9 mouse cellular contexts compared by ENCODE assay signal in genomic region chr19:38263829-38264504, GRCm38 (mm10). TPM values are rescaled to one million over a fixed set of nuclear protein-coding genes. Genes with fewer than 3 reads are reported as not detected.
DNase-seq lines count a peak whose midpoint lies in the region; ATAC-seq lines count a peak whose summit lies in the region.
"Had no signal": no experiment of that assay in that cellular context is flagged by ENCODE, and none has a peak within 500 bp of the region (broad histone marks: within the 10 kb centered on the region; RNA-seq: fewer than 3 reads in every experiment).

No protein-coding gene starts in this region.

- peak overlapping the region; percentile 35 for H3K4me3 ChIP-seq in hindbrain, embryonic 15.5 days
- H3K4me3 ChIP-seq in limb, embryonic 12.5 days (replicated peaks), result peak overlapping the region; percentile 20

- WGBS in hindbrain, embryonic 15.5 days, result 17% methylated on average over 14 of the region's 14 CpGs
- 19% methylated on average over 14 of the region's 14 CpGs for WGBS in limb, embryonic 12.5 days

- peak; percentile 72 for ATAC-seq in frontal cortex, adult (ENCODE audit: low TSS enrichment)
- peak; percentile 68 for ATAC-seq in hindbrain, embryonic 15.5 days (ENCODE audit: low FRiP score, low read depth)
- no peak for ATAC-seq in limb, embryonic 12.5 days (ENCODE audit: insufficient number of reproducible peaks, insufficient read depth, low FRiP score, low TSS enrichment, low read depth)
- ATAC-seq in megakaryocyte progenitor cell, adult 5-6 weeks (replicated peaks; ENCODE audit: poor library complexity), result no peak

- H3K36me3 ChIP-seq in hindbrain, embryonic 15.5 days, result no peaks in the 10 kb centered on the region
- H3K36me3 ChIP-seq in limb, embryonic 12.5 days, result no peaks in the 10 kb centered on the region

- no peaks in the 10 kb centered on the region for H3K9me3 ChIP-seq in hindbrain, embryonic 15.5 days
- H3K9me3 ChIP-seq in limb, embryonic 12.5 days, result no peaks in the 10 kb centered on the region

- peak overlapping the region; percentile 45 for H3K9ac ChIP-seq in hindbrain, embryonic 15.5 days
- no peak overlapping the region for H3K9ac ChIP-seq in limb, embryonic 12.5 days (replicated peaks)

- peak overlapping the region; percentile 56 for H3K4me2 ChIP-seq in hindbrain, embryonic 15.5 days
- H3K4me2 ChIP-seq in limb, embryonic 12.5 days, result peak overlapping the region; percentile 52

- no peaks in the 10 kb centered on the region for H3K27me3 ChIP-seq in hindbrain, embryonic 15.5 days
- H3K27me3 ChIP-seq in limb, embryonic 12.5 days, result peaks cover 12% of the 10 kb centered on the region

- H3K4me1 ChIP-seq in hindbrain, embryonic 15.5 days (replicated peaks), result peaks cover 28% of the 10 kb centered on the region
- peaks cover 16% of the 10 kb centered on the region for H3K4me1 ChIP-seq in limb, embryonic 12.5 days (replicated peaks)

- H3K27ac ChIP-seq in hindbrain, embryonic 15.5 days (replicated peaks), result peak overlapping the region; percentile 88
- no peak overlapping the region for H3K27ac ChIP-seq in limb, embryonic 12.5 days
- H3K27ac ChIP-seq: macrophage had no signal

- DNase-seq in left cerebral cortex, adult 18-20 months (ENCODE audit: low spot score in 2 of 2), result peak; percentile 69 to 82
- no peak for DNase-seq in left cerebral cortex, adult 11 months (ENCODE audit: low spot score)
- DNase-seq in cerebellum, adult 18-20 months, result peak; percentile 63 to 72
- peak; percentile 80 to 82 for DNase-seq in right cerebral cortex, adult 2 months (ENCODE audit: low spot score in 2 of 2)

RNA-seq across cellular contexts. Expression of gene Lgi1, which starts 0.4 kb away (rescaled TPM):
- 100 to 1,000 TPM; 130 to 135 TPM for total RNA-seq in left cerebral cortex, adult 18-20 months (2021)
- polyA plus RNA-seq in hindbrain, embryonic 15.5 days (2015; fragmentation: Nextera tagmentation; extraction: Ambion mirVana), result 18.8 and 19.5 TPM in 2 replicates
- polyA plus RNA-seq in limb, embryonic 12.5 days (2016; fragmentation: Nextera tagmentation; extraction: Ambion mirVana), result 0.74 and 1.2 TPM in 2 replicates
- total RNA-seq in megakaryocyte progenitor cell, adult 5-6 weeks (2015), result 0.02 TPM in 1 of 2 replicates, not detected in the other
- total RNA-seq in megakaryocyte progenitor cell, adult 5-6 weeks (2017), result not detected in 2 replicates
- polyA plus RNA-seq: macrophage had no signal

RNA-seq across cellular contexts. Expression of gene Fra10ac1, which starts 40.0 kb away (rescaled TPM):
- 10 to 100 TPM; 13.5 to 13.6 TPM for total RNA-seq in left cerebral cortex, adult 18-20 months (2021)
- polyA plus RNA-seq in hindbrain, embryonic 15.5 days (2015; fragmentation: Nextera tagmentation; extraction: Ambion mirVana), result 39.9 and 40.2 TPM in 2 replicates
- 46.3 and 48.3 TPM in 2 replicates for polyA plus RNA-seq in limb, embryonic 12.5 days (2016; fragmentation: Nextera tagmentation; extraction: Ambion mirVana)
- total RNA-seq in megakaryocyte progenitor cell, adult 5-6 weeks (2015), result 31.1 and 33.8 TPM in 2 replicates
- total RNA-seq in megakaryocyte progenitor cell, adult 5-6 weeks (2017), result 38.8 and 52.2 TPM in 2 replicates

Comparison
In these comparisons a context has a peak if more than half of its experiments do, and no peak if none do; other contexts are left out.
1. ATAC-seq: peak in frontal cortex, adult (single experiment) and hindbrain, embryonic 15.5 days (single experiment); none in limb, embryonic 12.5 days (single experiment) and megakaryocyte progenitor cell, adult 5-6 weeks (single experiment).
2. RNA of gene Lgi1, which starts 0.4 kb away (total RNA-seq): 130 to 135 TPM in left cerebral cortex, adult 18-20 months; 0.02 TPM in megakaryocyte progenitor cell, adult 5-6 weeks; every median in the first group is over 100 times any median in the second.